Mouse (Mus musculus) midbrain, postnatal 0 days (tissue): ENCODE measurements around the gene Smarcb1. TPM values are rescaled to one million over a fixed set of nuclear protein-coding genes. Genes with fewer than 3 reads are reported as not detected.

Experiments
- ATAC-seq: fragments of 200-750 bp; cut with Nextera tagmentation; 2 replicates; pipeline ENCODE4 v1.8.0; 2017; ENCODE audit warnings: moderate number of reproducible peaks, mild to moderate bottlenecking, moderate TSS enrichment, moderate library complexity; ENCODE audit not compliant: low FRiP score
- DNase-seq: peaks from one replicate; pipeline ENCODE4 v3.0.0-alpha.2; 2015; ENCODE audit warnings: low spot score
- H3K27ac ChIP-seq: fragments of 300-500 bp; sonication (generic); 2 replicates; pipeline ENCODE4 v1.5.1; 2014; ENCODE audit warnings: low read depth, mild to moderate bottlenecking, low read length, mixed read lengths
- H3K27me3 ChIP-seq: fragments of 300-500 bp; sonication (generic); 2 replicates; pipeline ENCODE4 v1.6.1; 2014; ENCODE audit warnings: low read length, control low read depth, mixed read lengths; ENCODE audit not compliant: insufficient read depth
- H3K36me3 ChIP-seq: fragments of 300-500 bp; sonication (generic); 2 replicates; pipeline ENCODE4 v1.6.1; 2014; ENCODE audit warnings: low read length, control low read depth, mixed read lengths; ENCODE audit not compliant: insufficient read depth
- H3K4me1 ChIP-seq: fragments of 300-500 bp; sonication (generic); 2 replicates; pipeline ENCODE4 v1.6.1; 2014; ENCODE audit warnings: mild to moderate bottlenecking, control low read depth, antibody characterized with exemption, low read length, mixed read lengths; ENCODE audit not compliant: insufficient read depth
- H3K4me2 ChIP-seq: fragments of 300-500 bp; sonication (generic); 2 replicates; pipeline ENCODE4 v1.6.1; 2014; ENCODE audit warnings: low read depth, mild to moderate bottlenecking, low read length, mixed read lengths; ENCODE audit not compliant: poor library complexity, severe bottlenecking
- H3K4me3 ChIP-seq: fragments of 300-500 bp; sonication (generic); 2 replicates; pipeline ENCODE4 v1.5.1; 2014; ENCODE audit warnings: low read depth, mild to moderate bottlenecking, low read length, moderate library complexity
- H3K9ac ChIP-seq: fragments of 300-500 bp; sonication (generic); replicated peaks from 2 replicates; pipeline ENCODE4 v1.6.1; 2014; ENCODE audit warnings: mild to moderate bottlenecking, low read length, moderate library complexity, mixed read lengths; ENCODE audit not compliant: poor library complexity, severe bottlenecking
- H3K9me3 ChIP-seq: fragments of 300-500 bp; sonication (generic); 2 replicates; pipeline ENCODE4 v1.6.1; 2016; ENCODE audit warnings: low read length, control low read depth
- CTCF ChIP-seq: IDR thresholded peaks from 2 replicates; pipeline ENCODE4 v1.5.1; 2016; ENCODE audit warnings: antibody characterized with exemption, mild to moderate bottlenecking
- WGBS: fragments of 180-500 bp; shearing (Covaris S2); extraction: QIAGEN DNeasy Blood & Tissue Kit; methylation state at CpG from one replicate; pipeline ENCODE4 v1.1.7; 2014; 5-methylcytosine and 5-hydroxymethylcytosine counted together
- polyA plus RNA-seq: library from polyadenylated mRNA; unstranded; fragments of >200 nt; fragmentation: Nextera tagmentation; extraction: Ambion mirVana; gene quantifications from 2 replicates; pipeline ENCODE4 v1.2.1, GENCODE M21; 2015
- total RNA-seq: library from RNA; depleted of rRNA; stranded (reverse); fragments of >200 nt; gene quantifications from 2 replicates; pipeline ENCODE4 v1.2.3, GENCODE M21; 2014; rRNA removed

Smarcb1 gene
- total RNA-seq: 145 and 147 TPM in 2 replicates
- 205 and 219 TPM in 2 replicates for polyA plus RNA-seq

- peak within 1 kb of the TSS; percentile 71 for H3K4me2 ChIP-seq
- H3K9me3 ChIP-seq: no peaks in the 10 kb centered on the region
- DNase-seq (peak; percentile 98), ATAC-seq (peak; percentile 93)
- WGBS: under 1% methylated on average over 73 of the region's 76 CpGs
- TF ChIP-seq CTCF: no peak
- H3K27me3 ChIP-seq: no peaks in the 10 kb centered on the region
- H3K4me1 ChIP-seq: peaks cover 7% of the 10 kb centered on the region; the same call in 1 of the 2 replicates
- peak within 1 kb of the TSS; percentile 91 for H3K9ac ChIP-seq
- peak within 1 kb of the TSS; percentile 81 for H3K4me3 ChIP-seq
- peak within 1 kb of the TSS; percentile 93 for H3K27ac ChIP-seq
- H3K36me3 ChIP-seq: peaks cover 2% of the 10 kb centered on the region; the same call in 1 of the 2 replicates
Observed at GRCm38 (mm10) chr10:75921026-75921725, at the start of gene Smarcb1. TSS of gene Smarcb1 (minus strand) at chr10:75921617.

- peaks cover 5% of the 10 kb centered on the region; the same call in 1 of the 2 replicates for H3K4me1 ChIP-seq
- H3K27me3 ChIP-seq: 0 out of 2 replicates have a peak, but pooled peaks cover 5% of the 10 kb centered on the region
- peak within 1 kb of the TSS; percentile 24; the same call in 1 of the 2 replicates for H3K4me2 ChIP-seq
- H3K9me3 ChIP-seq: no peaks in the 10 kb centered on the region
- H3K36me3 ChIP-seq: no peaks in the 10 kb centered on the region
- WGBS: 31% methylated on average over 20 of the region's 20 CpGs
- H3K9ac ChIP-seq: no peak within 1 kb of the TSS
- TF ChIP-seq CTCF: no peak
- DNase-seq (no peak), ATAC-seq (no peak)
- no peak within 1 kb of the TSS for H3K4me3 ChIP-seq
- no peak within 1 kb of the TSS for H3K27ac ChIP-seq
Observed at GRCm38 (mm10) chr10:75954381-75954811, 33.0 kb upstream of the Smarcb1 start, which contains the start of gene Gm5134. TSS of gene Gm5134 (plus strand) at chr10:75954514.

- H3K9ac ChIP-seq: no peak overlapping the region
- no peak overlapping the region for H3K27ac ChIP-seq
- H3K36me3 ChIP-seq: no peaks in the 10 kb centered on the region
- H3K9me3 ChIP-seq: no peaks in the 10 kb centered on the region
- peaks cover 5% of the 10 kb centered on the region; the same call in 1 of the 2 replicates for H3K4me1 ChIP-seq
- TF ChIP-seq CTCF: peak; percentile 80
- peak; percentile 67 for DNase-seq
- no peak for ATAC-seq
- peak overlapping the region; percentile 73 for H3K4me2 ChIP-seq
- H3K4me3 ChIP-seq: peak overlapping the region; percentile 29
- 0 out of 2 replicates have a peak, but pooled peaks cover 5% of the 10 kb centered on the region for H3K27me3 ChIP-seq
- WGBS: 3% methylated on average over 13 of the region's 13 CpGs
Observed at GRCm38 (mm10) chr10:75951424-75952050, 30.1 kb upstream of the Smarcb1 start.

GRCm38 (mm10) chr10:75950791-75951210 lies 29.4 kb upstream of the Smarcb1 start:
- Histone ChIP-seq H3K27me3 (0 out of 2 replicates have a peak, but pooled peaks cover 5% of the 10 kb centered on the region), H3K4me2 (peak overlapping the region; percentile 73), H3K27ac (no peak overlapping the region), H3K4me1 (peaks cover 5% of the 10 kb centered on the region; the same call in 1 of the 2 replicates), H3K9me3 (no peaks in the 10 kb centered on the region), H3K4me3 (peak overlapping the region; percentile 29), H3K36me3 (no peaks in the 10 kb centered on the region), H3K9ac (peak overlapping the region; percentile 45)
- 2% methylated on average over 21 of the region's 23 CpGs for WGBS
- ATAC-seq (0 out of 2 replicates have a peak, but pooled peaks have one; percentile 44), DNase-seq (peak; percentile 22)
- no peak for TF ChIP-seq CTCF

GRCm38 (mm10) chr10:75949053-75950045 lies 27.9 kb upstream of the Smarcb1 start:
- no peak overlapping the region for H3K9ac ChIP-seq
- WGBS: 87% methylated on average over 22 of the region's 22 CpGs
- TF ChIP-seq CTCF: no peak
- no peaks in the 10 kb centered on the region for H3K36me3 ChIP-seq
- DNase-seq: no peak
- ATAC-seq: no peak
- no peak overlapping the region for H3K27ac ChIP-seq
- H3K4me2 ChIP-seq: no peak overlapping the region
- no peaks in the 10 kb centered on the region for H3K9me3 ChIP-seq
- no peak overlapping the region for H3K4me3 ChIP-seq
- H3K27me3 ChIP-seq: 0 out of 2 replicates have a peak, but pooled peaks cover 5% of the 10 kb centered on the region
- peaks cover 5% of the 10 kb centered on the region; the same call in 1 of the 2 replicates for H3K4me1 ChIP-seq
